Mouse (Mus musculus): ENCODE data around the gene Stk24.

Stk24 gene

GRCm38 (mm10) chr14:121314934-121315333 lies 64.9 kb downstream of the Stk24 start:
- peak in 1 of 2 experiments; percentile 37 for DNase-seq (ENCODE audit: low spot score in 2 of 2)

GRCm38 (mm10) chr14:121313283-121313682 lies 66.5 kb downstream of the Stk24 start:
- DNase-seq (ENCODE audit: low spot score in 2 of 2): no peak

DNA sequence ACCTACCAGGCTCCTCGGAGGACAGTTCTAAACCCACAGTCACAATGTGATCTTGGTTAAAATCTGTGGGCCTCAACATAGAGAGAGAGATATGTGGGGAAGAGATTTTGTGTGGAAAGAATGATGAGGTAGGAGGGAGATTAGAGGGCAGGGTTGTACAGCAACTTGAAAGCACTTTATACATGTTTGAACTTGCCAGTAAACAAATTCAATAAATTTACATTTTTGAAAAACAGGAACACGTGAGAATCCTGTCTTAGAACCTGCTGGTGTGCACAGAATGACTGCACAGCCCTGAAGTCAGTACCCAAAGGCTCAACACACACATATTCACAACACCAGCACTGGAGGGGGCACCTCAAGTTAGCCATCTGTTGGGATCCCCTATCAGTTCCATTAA lies 68.7 kb downstream of the Stk24 start:
- no peak for DNase-seq (ENCODE audit: low spot score in 2 of 2)

- no peak for DNase-seq (ENCODE audit: low spot score in 2 of 2)
These were observed 69.3 kb downstream of the Stk24 start for GRCm38 (mm10) chr14:121310325-121311080.

- no peak for DNase-seq (ENCODE audit: low spot score in 2 of 2)
These were observed 69.9 kb downstream of the Stk24 start for GRCm38 (mm10) chr14:121309909-121310308.

DNA sequence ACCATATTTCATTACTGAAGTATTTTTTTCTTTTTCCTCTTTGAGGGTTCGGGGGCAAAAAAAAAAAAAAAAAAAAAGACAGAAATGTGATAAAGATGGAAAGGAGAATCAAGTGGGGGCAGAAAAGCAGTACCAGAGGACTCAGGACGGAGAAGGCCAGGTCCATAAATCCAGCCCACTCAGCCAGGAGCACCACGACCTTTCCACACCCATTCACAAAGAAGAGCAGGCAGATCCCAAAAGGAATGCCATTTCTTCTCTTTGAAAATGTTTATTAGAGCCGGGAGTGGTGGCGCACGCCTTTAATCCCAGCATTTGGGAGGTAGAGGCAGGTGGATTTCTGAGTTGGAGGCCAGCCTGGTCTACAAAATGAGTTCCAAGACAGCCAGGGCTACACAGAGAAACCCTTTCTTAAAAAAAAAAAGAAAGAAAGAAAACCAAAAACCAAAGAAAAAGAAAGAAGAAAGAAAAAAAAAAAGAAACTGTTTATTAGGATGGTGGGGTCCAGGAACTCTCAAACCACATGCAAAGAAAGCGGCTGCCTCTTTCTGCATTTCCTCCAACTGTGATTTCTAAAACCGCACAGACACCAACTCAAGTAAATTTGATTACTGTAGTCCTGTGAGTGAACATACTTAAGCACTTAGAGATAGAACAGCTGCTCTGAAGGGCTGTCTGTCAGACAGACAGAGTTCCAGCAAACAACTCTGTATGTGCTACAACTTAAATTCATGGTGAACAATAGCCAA lies 74.3 kb downstream of the Stk24 start:
- DNase-seq (ENCODE audit: low spot score in 2 of 2): no peak

- DNase-seq (ENCODE audit: low spot score in 2 of 2): no peak
These were observed 75.3 kb downstream of the Stk24 start for GRCm38 (mm10) chr14:121304523-121304922.

GRCm38 (mm10) chr14:121299093-121299492 lies 80.7 kb downstream of the Stk24 start:
- no peak for DNase-seq (ENCODE audit: low spot score in 2 of 2)

GRCm38 (mm10) chr14:121298537-121298936 lies 81.3 kb downstream of the Stk24 start:
- no peak for DNase-seq (ENCODE audit: low spot score in 2 of 2)

DNA sequence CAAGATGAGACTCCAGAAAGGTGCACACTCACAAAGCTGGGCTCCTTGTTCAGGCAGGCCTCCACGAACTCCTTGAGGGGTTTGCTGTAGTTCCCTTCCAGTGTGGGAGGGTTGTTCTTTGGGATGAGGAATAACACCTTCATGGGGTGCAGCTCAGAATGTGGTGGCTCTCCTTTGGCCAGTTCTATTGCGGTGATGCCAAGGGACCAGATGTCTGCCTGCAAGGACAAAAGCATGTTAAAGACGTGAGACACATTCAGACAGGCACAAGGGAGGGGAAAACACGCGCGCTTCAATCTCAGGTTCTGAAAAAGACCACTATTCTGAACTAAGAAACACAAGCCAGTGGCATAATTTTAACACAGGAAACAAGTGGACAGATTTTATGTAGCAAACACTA lies 82.7 kb downstream of the Stk24 start:
- DNase-seq (ENCODE audit: low spot score in 2 of 2): no peak

- no peak for DNase-seq (ENCODE audit: low spot score in 2 of 2)
These were observed 85.3 kb downstream of the Stk24 start for GRCm38 (mm10) chr14:121294484-121294883.

GRCm38 (mm10) chr14:121292391-121292790 lies 87.4 kb downstream of the Stk24 start:
- DNase-seq (ENCODE audit: low spot score in 2 of 2): no peak

GRCm38 (mm10) chr14:121291881-121292280 lies 87.9 kb downstream of the Stk24 start:
- DNase-seq (ENCODE audit: low spot score in 2 of 2): no peak

DNA sequence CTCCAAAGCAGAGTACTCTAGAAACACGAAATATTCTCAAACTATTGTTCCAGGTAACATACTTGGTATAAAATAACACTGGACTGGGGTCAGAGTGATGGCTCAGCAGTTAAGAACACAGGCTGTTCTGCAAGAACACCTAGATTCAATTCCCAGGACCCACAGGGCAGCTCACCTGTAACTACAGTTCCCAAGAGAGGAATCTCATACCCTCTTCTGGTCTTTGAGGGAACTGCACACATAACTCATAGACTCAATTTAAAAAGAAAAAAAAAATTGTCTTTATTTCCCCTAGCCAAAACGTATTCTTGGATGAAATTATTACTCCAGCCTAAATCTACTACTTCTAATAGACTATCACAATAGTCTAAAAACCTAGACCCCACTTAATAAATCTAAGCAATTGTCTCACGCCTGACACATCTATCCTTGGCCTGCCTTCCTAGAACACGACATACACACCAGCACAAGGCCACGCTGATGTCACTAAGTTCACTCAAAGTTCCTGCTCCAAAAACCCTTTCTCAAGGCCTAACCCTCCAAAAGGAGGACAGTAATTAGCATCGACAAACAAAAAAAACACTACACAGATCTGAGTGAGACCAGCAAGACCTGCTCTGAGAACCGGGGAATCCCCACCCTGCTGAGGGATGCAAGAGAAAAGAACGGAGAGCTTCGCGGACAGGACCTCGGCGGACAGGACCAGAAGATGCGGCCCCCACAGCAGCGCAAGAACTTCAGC lies 94.3 kb downstream of the Stk24 start:
- no peak for DNase-seq (ENCODE audit: low spot score in 2 of 2)

DNA sequence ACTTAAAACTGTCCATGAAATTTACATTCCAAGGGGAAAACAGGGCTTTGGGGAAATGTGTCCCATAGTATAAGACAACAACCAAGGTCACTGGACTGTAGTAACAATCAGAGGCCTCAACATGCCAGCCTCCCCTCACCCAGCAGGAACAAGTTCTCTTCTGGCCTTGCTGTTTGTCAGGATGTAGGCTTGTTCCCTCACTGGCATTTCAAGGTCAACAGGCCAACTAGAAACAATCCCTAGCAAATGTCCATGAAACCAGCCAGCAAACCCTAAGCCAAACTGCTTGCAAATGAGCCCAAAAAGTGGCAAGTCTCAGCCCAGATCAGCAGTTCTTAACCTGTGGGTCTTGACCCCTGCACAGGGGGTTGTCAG lies 98.5 kb downstream of the Stk24 start:
- no peak for DNase-seq (ENCODE audit: low spot score in 2 of 2)

DNA sequence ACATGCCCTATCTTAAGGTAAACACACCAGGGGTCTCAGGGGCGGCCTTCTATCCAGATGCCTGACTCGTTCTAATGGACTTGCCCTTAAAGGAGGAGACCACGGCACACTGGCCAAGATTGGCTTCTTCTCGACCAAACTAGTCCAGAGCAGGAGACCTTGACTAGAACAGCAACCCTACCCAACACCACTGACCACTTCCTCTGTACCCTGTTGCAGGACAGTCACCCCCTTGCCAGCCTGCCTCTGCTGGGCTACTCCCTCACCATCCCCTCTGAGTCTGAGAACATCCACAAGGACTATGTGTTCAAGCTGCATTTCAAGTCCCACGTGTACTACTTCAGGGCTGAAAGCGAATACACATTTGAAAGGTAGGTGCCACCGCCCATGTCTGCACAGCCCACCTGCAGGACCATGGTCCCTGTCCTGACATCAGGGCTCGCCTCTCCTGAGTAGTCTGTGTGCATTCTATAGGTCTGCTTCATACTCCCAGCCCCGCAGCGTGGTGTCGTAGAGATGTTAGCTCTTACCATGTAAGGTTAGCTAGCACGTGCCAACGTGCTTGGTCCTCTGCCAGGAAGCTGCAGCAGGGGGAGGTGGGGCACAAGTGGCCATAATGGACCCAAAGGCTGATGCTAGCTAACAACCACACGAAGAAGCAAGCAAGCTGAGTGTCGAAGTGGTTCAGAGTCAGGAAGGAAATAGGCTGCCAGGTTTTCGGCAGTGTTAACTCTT lies 99.0 kb downstream of the Stk24 start:
- no peak for DNase-seq (ENCODE audit: low spot score in 2 of 2)

- DNase-seq (ENCODE audit: low spot score in 2 of 2): peak; percentile 73 to 86
These were observed 100.7 kb downstream of the Stk24 start for GRCm38 (mm10) chr14:121279106-121279505.

DNA sequence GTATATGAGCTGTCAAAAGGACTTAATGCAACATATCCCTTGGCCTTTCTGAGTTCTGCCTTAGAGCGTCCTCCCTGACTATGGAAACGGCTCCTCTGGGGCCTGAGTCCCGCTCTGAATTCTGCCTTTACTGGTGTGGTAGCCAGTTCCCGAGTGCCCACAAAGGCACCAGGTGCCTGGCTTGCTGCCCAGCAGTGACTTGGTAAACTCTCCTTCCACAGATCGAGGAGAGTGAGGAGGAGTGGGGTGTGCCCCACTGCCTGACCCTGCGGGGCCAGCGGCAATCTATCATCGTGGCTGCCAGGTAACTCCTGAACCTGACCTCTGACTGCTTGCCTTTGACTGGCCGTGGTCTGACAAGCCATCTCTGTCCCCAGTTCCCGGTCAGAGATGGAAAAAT lies 103.8 kb downstream of the Stk24 start:
- DNase-seq (ENCODE audit: low spot score in 2 of 2): no peak

DNA sequence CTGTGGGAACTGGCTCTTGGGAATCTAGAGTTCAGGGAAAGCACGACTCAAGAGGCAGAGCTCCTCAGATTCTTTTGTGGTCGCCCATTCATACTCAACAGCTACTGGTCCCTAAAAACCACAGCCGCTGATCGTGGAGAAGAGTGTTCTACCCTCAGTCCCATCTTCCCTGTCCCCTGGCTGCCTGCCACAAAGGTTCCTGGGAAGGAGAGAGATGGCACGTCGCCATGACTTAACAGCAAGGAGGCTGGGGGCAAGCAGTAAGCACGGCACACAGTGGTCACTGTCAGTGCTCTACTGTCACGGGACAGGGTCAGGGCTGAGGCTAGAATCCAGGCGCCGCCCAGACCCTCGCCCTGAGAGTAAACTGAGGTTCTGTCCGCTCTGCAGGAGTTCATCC lies 104.8 kb downstream of the Stk24 start:
- no peak for DNase-seq (ENCODE audit: low spot score in 2 of 2)

- DNase-seq (ENCODE audit: low spot score in 2 of 2): no peak
These were observed 109.3 kb downstream of the Stk24 start for GRCm38 (mm10) chr14:121270490-121270889.

DNA sequence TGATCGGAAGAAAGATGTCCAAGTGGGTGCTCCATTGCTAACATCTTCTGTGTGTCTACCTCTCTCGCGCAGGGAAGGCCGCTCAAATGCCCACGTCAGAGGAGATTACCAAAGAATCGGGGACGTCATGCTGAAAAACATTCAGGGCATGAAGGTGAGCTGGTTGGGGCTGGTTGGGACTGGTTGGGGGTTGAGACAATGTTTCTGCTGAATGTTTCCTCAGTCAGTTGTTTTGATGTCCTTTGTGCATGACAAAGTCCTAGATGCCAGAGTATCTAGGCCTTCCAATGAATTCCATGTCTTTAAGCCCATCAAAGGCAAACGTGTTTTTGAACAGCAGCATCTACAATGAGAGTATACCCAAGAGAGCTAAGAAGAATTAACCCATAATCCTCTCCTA lies 112.0 kb downstream of the Stk24 start:
- DNase-seq (ENCODE audit: low spot score in 2 of 2): no peak

- DNase-seq (ENCODE audit: low spot score in 2 of 2): no peak
These were observed 115.4 kb downstream of the Stk24 start for GRCm38 (mm10) chr14:121264453-121264852.
